Mouse (Mus musculus): Measurements from ENCODE around the gene Rps8.

DNA sequence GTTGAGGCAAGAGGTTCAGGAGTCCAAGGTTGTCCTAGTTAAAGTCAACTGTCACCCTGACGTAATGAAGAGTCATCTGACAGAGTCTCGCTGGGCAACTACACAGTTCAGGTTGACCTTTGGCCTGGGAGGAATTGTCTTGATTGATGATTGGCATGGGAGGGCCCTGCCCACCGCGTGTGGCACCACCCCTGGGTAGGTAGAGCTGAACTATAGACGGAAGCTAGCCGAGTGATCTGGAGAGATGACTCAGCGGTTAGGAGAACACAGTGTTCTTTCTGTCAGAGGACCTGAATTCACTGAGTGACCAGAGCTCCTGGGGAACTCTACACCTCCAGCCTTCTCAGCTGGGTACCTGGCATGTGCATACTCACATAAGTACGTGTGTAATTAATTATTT lies 20.0 kb downstream of the Rps8 start:
- no peak for TF ChIP-seq CTCF (IDR thresholded peaks at IDR 0.05)
- peak; percentile 88 for TF ChIP-seq EP300 (IDR thresholded peaks at IDR 0.05)
